Comparison of ENCODE assay signal across 8 mouse cellular contexts in genomic region chr3:88152056-88152455, GRCm38 (mm10). TPM values are rescaled to one million over a fixed set of nuclear protein-coding genes. Genes with fewer than 3 reads are reported as not detected.
DNase-seq lines count a peak whose midpoint lies in the region; TF ChIP-seq lines count a peak whose summit lies in the region.

No protein-coding gene starts in this region.

- H3K27ac ChIP-seq in cerebellum, adult 2 months (ENCODE audit: insufficient read depth, low read length): peak overlapping the region; percentile 64

- peaks cover 84% of the 10 kb centered on the region for H3K4me1 ChIP-seq in cerebellum, adult 2 months (ENCODE audit: control insufficient read depth, insufficient read depth, low read length)

- no peak overlapping the region for H3K4me3 ChIP-seq in cerebellum, adult 2 months (replicated peaks; ENCODE audit: insufficient read depth, low read depth, low read length)

- DNase-seq in T-cell, adult 2 months (ENCODE audit: low spot score): peak; percentile 42
- peak; percentile 82 to 84 for DNase-seq in cerebellum, adult 2 months
- peak; percentile 70 to 80 for DNase-seq in frontal cortex, postnatal 25 days (ENCODE audit: low spot score in 2 of 2)
- DNase-seq in left cerebral cortex, postnatal 14 days (ENCODE audit: low spot score in 2 of 2): peak; percentile 90 to 92
- DNase-seq in retina, postnatal 1 day: peak; percentile 73
- DNase-seq in c-Kit-positive CD71-positive TER-119-positive erythroid progenitor cells, embryonic 14.5 days (ENCODE audit: low spot score): no peak
- DNase-seq in lung, postnatal 25 days (ENCODE audit: low spot score): no peak
- no peak for DNase-seq in kidney, postnatal 14 days

- no peak for TF ChIP-seq POLR2A in cerebellum, adult 2 months (IDR thresholded peaks at IDR 0.05; ENCODE audit: borderline replicate concordance, insufficient read depth, low read length)

- no peak for TF ChIP-seq CTCF in cerebellum, adult 2 months (IDR thresholded peaks at IDR 0.05; ENCODE audit: borderline replicate concordance, insufficient read depth, low read depth, low read length)

- WGBS in cerebellum, adult 2 months: 8% methylated on average over 3 of the region's 3 CpGs

- intact Hi-C loops in left cerebral cortex, postnatal 14 days (cut with DNase I): no loop called here

- H3K27me3 ChIP-seq in cerebellum, adult 2 months (ENCODE audit: control insufficient read depth, insufficient read depth, low read length): no peaks in the 10 kb centered on the region

RNA-seq across cellular contexts. Expression of gene Mef2d, which starts 9.9 kb away (rescaled TPM):
- polyA plus RNA-seq in cerebellum, adult 2 months (2012; rRNA removed): 102 and 116 TPM in 2 replicates
- total RNA-seq in left cerebral cortex, postnatal 14 days (2021): 100 to 1,000 TPM; 196 to 201 TPM

Comparison
In these comparisons a context has a peak if more than half of its experiments do, and no peak if none do; other contexts are left out.
1. DNase-seq: peak in T-cell, adult 2 months (single experiment), cerebellum, adult 2 months (2 of 2), frontal cortex, postnatal 25 days (2 of 2), left cerebral cortex, postnatal 14 days (2 of 2) and retina, postnatal 1 day (single experiment); none in c-Kit-positive CD71-positive TER-119-positive erythroid progenitor cells, embryonic 14.5 days (single experiment), lung, postnatal 25 days (single experiment) and kidney, postnatal 14 days (single experiment).